Mouse (Mus musculus) cerebellum, adult (tissue): ENCODE results near the gene Fam234b.

Experiments
- ATAC-seq: cut with Nextera tagmentation; 2 replicates; pipeline ENCODE4 v1.9.2; 2017; ENCODE audit warnings: mild to moderate bottlenecking, moderate library complexity, mixed read lengths; ENCODE audit not compliant: insufficient number of reproducible peaks, low FRiP score, low TSS enrichment

Gene Fam234b

GRCm38 (mm10) chr6:135197921-135198532, at the start of gene Fam234b, which contains the start of gene Hebp1:
Gene Fam234b (plus strand): TSS chr6:135197977.
Gene Hebp1 (minus strand): TSS chr6:135198022.
- peak; percentile 88 for ATAC-seq

- peak; percentile 23; the same call in 1 of the 2 replicates for ATAC-seq
These were observed 49.3 kb upstream of the Fam234b start for GRCm38 (mm10) chr6:135148506-135148905.

GRCm38 (mm10) chr6:135149175-135149574, 48.6 kb upstream of the Fam234b start:
- no peak for ATAC-seq

- no peak for ATAC-seq
These were observed 48.1 kb upstream of the Fam234b start for GRCm38 (mm10) chr6:135149722-135150121.

GRCm38 (mm10) chr6:135150311-135150710, 47.5 kb upstream of the Fam234b start:
- ATAC-seq, result no peak

GRCm38 (mm10) chr6:135153719-135154118, 44.1 kb upstream of the Fam234b start:
- ATAC-seq, result no peak

GRCm38 (mm10) chr6:135156597-135156996, 41.2 kb upstream of the Fam234b start:
- ATAC-seq, result no peak

- no peak for ATAC-seq
These were observed 40.3 kb upstream of the Fam234b start for GRCm38 (mm10) chr6:135157496-135157895.

GRCm38 (mm10) chr6:135158509-135158908, 39.3 kb upstream of the Fam234b start:
- no peak for ATAC-seq

- ATAC-seq, result no peak
These were observed 36.4 kb upstream of the Fam234b start for GRCm38 (mm10) chr6:135161356-135161755.

GRCm38 (mm10) chr6:135162311-135162710, 35.5 kb upstream of the Fam234b start:
- ATAC-seq, result no peak

- no peak for ATAC-seq
These were observed 34.9 kb upstream of the Fam234b start for GRCm38 (mm10) chr6:135162861-135163260.

- ATAC-seq, result no peak
These were observed 32.6 kb upstream of the Fam234b start for GRCm38 (mm10) chr6:135165191-135165590.

- no peak for ATAC-seq
These were observed 32.1 kb upstream of the Fam234b start for GRCm38 (mm10) chr6:135165706-135166105.

GRCm38 (mm10) chr6:135166262-135166661, 31.5 kb upstream of the Fam234b start:
- ATAC-seq, result no peak

GRCm38 (mm10) chr6:135166712-135167111, 31.1 kb upstream of the Fam234b start:
- ATAC-seq, result no peak

GRCm38 (mm10) chr6:135167380-135168311, 30.1 kb upstream of the Fam234b start:
- ATAC-seq, result peak; percentile 74

GRCm38 (mm10) chr6:135168471-135168870, 29.3 kb upstream of the Fam234b start:
- ATAC-seq, result no peak

GRCm38 (mm10) chr6:135169246-135169645, 28.5 kb upstream of the Fam234b start:
- ATAC-seq, result no peak

GRCm38 (mm10) chr6:135171736-135172135, 26.0 kb upstream of the Fam234b start:
- no peak for ATAC-seq

GRCm38 (mm10) chr6:135175014-135175413, 22.8 kb upstream of the Fam234b start:
- no peak for ATAC-seq
